Mouse (Mus musculus) testis, adult 2 months (tissue): ENCODE data around the gene Fut2.

Source experiments
- CTCF ChIP-seq: fragments of 200-500 bp; IDR thresholded peaks from 2 replicates; pipeline ENCODE4 v1.5.1; 2012; ENCODE audit warnings: low read depth, mild to moderate bottlenecking, inconsistent platforms, low read length, moderate library complexity; ENCODE audit not compliant: control insufficient read depth, insufficient read depth, insufficient replicate concordance
- POLR2A ChIP-seq: fragments of 200-500 bp; IDR thresholded peaks from 2 replicates; pipeline ENCODE4 v1.6.1; 2012; ENCODE audit warnings: low read depth, mild to moderate bottlenecking, inconsistent platforms, low read length, moderate library complexity; ENCODE audit not compliant: control insufficient read depth

- TF ChIP-seq CTCF (no peak), POLR2A (no peak)
These were observed 33.4 kb upstream of the Fut2 start, which contains the start of gene Car11 for GRCm38 (mm10) chr7:45699523-45700141.
